Mouse (Mus musculus): Measurements from ENCODE around the gene Creg2.
"Not testable (repeated sequence)": the region's sequence is repeated elsewhere in the genome, so short reads cannot be mapped to it uniquely, and the experiment has no call there.

Gene Creg2

DNA sequence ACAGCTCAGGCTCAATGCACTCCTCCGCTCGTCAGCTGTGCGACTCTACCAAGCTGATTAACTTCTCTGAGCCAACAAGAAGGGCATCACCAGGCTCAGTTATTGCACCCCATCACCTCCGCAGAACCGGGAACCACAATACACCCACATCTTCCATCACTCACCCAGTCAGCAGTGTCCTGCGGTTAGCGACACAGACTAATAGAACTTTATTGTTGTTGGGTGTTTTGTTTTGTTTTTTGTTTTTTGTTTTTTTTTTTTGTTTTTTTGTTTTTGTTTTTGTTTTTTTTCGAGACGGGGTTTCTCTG lies at the start of gene Creg2:
Gene Creg2 (minus strand): TSS at position 234 of the 308 bp plus-strand sequence.
- no peak for DNase-seq (ENCODE audit: low spot score)

DNA sequence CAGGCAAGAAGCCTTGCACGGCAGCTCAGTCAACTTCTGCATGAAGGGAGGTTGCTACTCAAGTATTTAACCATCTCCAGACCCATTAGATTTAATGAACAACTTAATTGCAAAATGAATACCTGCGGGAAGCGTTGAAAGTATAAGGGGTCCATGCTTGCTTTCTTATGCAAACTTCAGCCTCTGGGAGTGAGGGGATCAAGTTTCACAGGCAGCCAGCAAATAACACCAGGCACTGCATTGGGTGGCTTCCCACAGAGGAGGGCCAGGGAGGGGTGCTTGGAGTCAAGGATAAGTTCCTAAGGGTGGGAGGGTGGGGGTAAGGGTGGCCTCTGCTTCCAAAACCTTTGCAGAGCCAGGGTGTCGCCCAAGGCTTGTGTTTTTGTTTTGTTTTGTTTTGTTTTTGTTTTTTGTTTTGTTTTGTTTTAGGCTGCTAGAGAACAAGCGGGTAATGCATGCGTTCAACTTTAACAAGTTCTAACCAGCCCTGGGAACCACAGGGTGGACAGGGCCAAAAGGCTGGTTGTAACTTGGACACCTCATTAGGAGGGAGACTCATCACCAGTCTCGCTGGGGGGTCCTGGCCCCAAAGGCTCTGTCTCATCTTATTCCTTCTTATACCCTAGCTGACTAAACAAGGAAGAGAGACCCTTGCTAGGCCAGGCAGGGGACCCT lies 49.5 kb upstream of the Creg2 start:
- DNase-seq (ENCODE audit: low spot score), result no peak

DNA sequence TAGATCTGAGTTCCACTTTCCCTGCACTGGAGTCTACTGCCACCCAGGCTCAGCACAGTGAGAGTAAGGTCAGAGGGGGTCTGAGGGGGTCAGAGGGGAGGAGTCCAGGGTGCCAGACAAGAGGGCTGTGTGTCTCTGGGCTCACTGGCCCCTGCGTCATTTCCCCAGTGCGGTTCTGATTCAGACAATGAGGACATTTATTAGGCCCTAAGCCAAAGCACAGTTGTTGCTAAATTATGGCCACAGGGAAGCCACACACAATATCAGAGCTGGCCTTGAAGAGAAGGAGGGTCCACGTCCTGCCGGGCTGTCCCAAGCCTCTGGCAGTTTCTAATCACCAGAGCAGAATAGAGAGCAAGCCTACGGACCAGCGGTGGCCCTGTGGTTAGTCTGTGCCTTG lies 47.2 kb upstream of the Creg2 start:
- no peak for DNase-seq (ENCODE audit: low spot score)

DNA sequence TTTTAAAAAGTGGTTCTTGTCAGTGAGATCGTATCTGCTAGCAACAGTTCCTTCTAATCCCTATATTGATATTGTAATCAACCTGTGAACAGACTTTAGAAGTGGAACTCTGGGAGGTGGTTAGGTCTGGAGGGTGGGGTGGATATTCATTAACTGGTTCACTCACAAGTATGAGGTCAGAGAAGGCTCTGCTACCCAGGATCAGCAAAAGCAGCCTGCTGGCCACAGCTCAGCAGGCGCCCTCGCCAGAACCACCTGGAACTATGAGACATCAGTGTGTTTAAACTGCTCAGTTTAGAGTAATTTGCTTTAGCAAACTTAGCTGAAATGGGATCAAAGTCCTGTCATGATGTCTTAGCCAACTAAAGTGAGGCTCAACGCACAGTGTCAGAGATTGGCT lies 43.9 kb upstream of the Creg2 start:
- no peak for DNase-seq (ENCODE audit: low spot score)

DNA sequence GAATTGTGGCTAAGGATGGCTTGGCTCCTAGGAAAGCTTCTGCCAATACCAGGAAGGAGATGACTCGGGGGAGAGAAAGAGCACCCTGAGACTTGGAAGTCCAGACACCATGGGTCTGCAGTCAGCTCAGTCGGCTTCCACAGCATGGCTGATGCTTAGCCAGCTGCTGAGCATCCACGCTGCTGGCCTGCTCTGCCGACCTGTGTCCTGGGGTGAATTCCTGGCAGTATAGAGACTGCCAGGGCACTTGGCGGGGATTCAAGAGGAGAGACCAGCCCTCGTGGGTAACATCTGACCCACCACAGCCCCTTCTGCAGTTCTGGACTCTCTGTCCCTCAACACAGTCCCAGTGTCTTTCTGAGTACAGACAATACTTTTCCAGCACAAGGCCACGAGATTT lies 43.5 kb upstream of the Creg2 start:
- peak; percentile 53 for DNase-seq (ENCODE audit: low spot score)

DNA sequence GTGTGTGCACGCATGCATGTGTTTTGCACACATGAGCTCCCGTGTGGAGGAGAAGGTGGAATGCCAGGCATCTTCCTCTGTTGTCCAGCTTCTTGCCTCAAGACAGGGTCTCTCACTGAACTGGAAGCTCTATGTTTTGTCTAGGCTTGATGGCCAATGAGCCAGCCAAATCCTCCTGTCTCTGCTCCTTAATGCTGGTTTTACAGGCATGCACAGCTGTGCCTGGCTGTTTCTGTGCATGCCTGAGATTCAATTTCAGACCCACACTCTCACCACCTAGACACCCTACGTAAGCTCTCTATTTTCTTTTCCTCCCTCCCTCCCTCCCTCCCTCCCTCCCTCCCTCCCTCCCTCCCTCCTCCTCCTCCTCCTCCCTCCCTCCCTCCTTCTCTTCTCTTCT lies 40.7 kb upstream of the Creg2 start:
- DNase-seq (ENCODE audit: low spot score), result no peak

DNA sequence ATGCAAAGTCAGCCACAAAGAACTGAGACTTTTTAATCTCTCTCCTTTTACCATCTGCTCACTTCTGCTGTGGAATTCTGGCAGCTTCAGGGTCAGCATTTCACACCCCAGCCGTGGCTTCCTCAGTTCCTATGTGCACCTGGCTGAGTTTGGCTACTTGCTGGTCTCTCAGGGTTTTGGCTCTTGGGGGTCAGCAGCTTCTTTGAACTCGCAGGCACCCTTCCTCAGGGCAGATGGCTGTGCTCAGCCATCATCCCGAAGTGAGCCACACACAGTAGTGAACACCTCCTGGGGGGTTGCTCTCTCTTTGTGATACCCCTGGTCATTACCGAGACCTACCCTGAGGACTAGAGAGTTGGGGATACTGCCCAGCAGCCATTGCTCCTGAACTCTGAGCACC lies 39.8 kb upstream of the Creg2 start:
- no peak for DNase-seq (ENCODE audit: low spot score)

DNA sequence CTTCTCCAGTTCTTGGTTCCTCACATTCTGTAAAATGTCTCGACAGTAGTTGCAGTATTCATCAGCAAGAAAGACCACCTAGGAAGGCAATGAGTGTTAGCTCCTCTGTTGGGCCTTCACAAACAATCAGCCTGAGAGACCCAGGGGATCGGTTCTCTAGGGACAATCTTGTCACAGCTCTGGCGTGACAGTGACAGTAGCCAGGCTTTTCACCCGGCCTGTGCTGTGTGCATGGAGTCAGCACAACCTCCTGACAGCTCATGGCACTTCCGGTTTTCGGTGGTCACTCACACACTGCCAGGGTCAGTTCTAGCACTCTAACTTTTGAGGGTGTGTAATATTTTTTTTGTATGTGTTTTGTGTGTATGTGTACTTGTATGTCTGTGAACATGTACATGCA lies 37.3 kb upstream of the Creg2 start:
- no peak for DNase-seq (ENCODE audit: low spot score)

DNA sequence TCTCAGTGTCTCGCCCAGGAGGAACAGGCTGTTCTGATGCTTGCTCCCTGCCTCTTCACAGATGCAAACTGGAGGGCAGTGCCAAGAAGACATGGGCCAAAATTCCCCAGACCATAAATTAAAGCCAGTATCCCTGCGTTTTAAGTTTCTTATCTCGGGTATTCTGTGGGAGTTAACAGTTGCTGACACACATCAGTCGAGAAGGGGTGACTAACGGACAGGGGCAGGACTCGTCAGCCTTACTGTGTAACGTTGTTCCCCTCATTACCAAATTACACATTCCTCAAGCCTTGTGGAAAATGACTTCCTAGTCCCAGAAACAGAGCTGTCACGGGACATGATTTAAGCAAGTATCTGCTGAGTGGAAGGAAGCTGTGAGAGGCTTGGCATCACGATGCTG lies 36.0 kb upstream of the Creg2 start:
- DNase-seq (ENCODE audit: low spot score), result no peak

DNA sequence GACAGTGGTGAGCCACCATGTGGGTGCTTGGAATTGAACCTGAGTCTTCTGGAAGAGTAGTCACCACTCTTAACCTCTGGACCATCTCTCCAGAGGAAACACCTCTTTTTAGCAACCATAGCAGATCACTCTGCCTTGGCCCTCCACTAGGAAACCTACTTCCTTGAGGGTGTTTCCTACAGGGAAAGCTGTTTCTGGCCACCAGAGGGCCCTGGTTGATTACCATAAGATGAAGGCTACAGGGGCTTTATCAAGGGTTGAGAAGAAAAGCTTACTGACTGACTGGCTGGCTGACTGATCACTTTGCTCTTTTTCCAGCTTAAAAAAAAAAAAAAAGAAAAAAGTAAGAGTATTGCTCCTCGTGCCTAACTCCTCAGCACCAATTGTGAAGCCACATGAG lies 34.6 kb upstream of the Creg2 start:
- peak; percentile 81 for DNase-seq (ENCODE audit: low spot score)

DNA sequence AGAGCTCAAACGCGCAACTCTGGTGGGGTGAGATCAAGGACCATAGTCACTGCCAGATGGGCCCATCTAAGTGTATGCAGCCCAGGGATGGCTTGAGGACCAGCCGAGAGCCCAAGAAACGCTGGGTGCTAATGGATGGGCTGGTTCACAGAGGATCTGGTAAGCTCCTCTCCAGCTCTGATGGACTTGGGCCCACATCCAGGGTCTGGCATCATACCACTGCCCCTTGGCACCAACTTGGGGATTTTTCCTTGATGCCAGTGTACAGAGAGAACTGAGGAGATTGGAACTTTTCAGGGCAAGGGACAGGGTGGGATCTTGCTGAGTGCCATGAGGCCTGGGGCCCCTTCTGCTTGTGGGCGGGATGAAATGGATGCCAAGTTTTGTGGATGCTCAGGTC lies 30.4 kb upstream of the Creg2 start:
- no peak for DNase-seq (ENCODE audit: low spot score)

DNA sequence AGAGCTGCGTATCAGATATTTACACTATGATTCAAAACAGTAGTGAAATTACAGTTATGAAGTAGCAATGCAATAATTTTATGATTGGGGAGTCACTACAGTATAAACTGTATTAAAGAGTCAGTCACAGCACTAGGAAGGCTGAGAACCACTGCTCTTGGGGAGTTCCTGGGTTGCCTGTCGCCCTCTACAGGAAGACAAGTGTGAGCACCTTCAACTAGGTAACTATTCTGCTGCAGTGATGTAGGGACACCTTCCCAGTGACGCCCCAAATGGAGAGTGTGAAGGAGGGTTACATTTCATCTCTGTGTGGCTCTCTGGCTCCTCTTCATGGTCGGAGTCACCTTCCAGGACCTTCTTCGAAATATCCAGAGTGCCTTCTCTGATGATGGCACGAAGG lies 29.3 kb upstream of the Creg2 start:
- DNase-seq (ENCODE audit: low spot score), result no peak

DNA sequence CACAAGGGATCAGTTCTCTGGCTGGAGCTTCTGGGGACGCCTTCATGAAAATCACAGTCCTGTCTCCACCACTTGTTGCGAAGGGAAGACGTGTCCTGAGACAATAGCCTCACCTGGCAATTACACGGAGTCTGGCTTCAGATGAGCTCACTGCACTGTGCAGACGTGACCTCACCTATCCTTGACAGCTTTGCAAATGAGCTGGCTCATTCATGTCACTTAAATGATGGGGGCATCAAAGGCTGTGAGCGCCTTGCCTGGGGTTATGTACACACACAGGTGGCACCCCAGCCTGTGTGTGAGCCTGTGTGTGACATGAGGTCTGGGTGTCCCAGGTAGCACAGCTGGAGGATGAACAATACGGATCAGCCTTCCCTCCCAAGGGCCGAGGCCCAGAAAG lies 27.6 kb upstream of the Creg2 start:
- no peak for DNase-seq (ENCODE audit: low spot score)

DNA sequence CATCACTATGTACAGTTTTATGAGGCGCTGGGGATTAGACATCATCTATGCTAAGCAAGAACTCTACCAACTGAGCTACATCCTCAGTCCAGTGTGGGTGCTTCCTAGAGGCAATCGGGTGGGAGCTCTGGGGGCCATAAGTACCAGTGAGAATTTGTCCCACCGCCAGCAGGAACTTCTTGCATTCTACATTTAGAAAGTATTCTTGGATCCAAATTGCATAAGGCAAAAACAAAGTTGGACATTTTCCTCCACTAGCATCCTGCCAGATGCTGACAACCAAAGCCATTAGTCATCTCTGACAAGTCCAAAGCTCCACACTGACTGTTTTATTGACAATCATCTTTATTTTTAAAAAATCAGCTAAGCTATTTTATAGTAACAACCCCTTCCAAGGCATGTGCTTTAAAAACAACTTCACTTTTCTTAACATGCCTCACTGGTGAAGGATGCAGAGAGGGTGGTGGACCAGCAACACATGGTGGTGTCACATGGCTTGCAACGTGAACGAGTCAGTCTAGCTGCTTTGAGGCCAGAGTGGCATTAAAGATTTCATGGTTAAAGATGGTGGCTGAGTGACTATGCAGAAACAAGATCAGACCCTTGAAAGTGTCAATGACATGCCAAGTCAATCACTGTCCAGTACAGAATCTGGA lies 25.1 kb upstream of the Creg2 start:
- DNase-seq (ENCODE audit: low spot score), result no peak

DNA sequence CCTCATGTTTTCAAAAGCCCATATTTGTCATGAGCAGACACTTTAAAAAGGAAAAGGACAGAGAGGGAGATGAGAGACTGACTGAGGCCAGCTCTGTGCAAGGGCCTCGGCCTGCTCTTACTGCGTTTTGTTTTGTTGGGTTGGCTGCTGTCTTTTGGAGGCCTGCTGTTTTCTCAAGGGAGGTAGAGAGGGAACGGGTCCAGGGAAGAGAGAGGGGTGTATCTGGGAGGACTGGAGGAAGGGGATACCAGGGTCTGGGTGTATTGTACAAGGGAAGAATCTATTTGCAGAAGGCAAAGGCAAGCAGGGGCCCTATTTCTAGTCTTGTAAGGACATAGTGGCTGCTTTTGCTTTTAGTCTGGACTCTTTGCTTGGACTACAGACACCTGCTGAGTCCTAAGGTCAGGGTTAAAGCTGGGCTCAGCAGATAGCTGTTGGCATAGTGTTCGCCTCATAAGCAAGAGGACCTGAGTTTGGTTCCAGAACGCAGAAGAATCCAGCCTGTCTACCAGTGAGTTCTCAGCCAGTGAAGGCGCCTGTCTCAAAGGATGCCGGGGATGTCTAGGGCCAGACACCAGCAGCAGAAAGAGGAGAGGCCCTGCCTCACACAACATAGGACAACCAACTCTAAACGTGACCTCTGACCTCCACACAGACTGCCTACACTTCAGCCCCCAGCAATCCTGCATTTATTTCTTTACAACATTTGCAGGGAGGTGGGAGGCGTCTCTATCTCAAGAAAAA lies 21.3 kb upstream of the Creg2 start:
- no peak for DNase-seq (ENCODE audit: low spot score)

DNA sequence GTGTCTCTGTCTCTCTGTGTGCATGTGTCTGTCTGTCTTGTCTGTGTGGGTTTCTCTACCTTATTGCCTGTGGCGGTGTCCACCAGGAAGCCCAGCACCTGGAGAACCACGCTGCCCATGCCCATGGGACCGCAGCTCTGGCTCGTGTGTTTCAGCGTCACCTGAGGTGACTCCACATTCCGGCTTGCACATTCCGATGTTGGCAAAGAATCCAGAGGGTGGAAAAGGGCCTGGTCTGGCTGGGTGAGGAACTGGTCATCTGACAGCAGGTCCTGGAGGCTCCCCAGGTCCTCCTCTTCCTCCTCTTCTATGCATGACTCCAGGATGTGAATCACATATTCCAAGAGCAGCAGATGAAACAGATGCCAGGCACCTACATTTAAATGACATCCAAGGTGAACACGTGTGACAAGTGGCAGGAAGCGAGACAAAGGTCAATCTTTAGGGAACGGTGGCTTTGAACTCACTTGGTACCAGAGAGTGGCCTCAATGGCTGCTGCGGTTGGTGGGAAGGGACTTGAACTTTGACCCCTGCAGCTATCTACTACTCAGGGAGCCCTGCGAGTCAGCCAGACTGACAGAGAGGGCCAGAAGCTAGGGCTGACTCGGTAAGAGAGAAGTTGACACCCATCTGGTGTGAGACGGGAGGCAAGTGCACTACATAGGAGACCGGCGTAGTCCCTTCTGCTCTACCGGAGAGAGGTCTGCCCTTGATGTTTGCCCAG lies 19.1 kb upstream of the Creg2 start:
- DNase-seq (ENCODE audit: low spot score), result no peak

DNA sequence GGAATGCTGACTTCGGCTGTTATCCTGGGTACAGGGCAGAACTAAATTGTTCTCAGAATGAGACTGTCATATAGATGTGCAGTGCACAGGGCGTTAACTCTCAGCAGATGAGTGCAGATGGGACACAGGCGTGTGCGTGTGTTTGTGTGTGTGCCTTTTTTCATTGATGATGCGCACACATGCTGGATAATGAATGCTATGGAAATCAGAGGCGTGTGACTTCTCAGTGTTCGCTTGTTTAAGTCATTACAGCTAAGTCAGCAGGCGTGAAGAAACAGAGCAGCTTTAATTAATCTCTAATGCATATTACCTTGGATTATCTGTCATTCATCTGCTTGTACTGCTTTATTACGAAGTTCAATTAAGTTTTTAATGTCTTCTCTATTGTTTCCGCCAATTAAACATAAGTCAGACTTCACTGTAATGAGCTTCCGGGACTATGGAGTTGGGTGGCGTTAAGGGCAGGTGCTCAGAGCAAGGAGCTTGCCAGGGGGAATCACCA lies 15.5 kb upstream of the Creg2 start:
- DNase-seq (ENCODE audit: low spot score), result no peak

DNA sequence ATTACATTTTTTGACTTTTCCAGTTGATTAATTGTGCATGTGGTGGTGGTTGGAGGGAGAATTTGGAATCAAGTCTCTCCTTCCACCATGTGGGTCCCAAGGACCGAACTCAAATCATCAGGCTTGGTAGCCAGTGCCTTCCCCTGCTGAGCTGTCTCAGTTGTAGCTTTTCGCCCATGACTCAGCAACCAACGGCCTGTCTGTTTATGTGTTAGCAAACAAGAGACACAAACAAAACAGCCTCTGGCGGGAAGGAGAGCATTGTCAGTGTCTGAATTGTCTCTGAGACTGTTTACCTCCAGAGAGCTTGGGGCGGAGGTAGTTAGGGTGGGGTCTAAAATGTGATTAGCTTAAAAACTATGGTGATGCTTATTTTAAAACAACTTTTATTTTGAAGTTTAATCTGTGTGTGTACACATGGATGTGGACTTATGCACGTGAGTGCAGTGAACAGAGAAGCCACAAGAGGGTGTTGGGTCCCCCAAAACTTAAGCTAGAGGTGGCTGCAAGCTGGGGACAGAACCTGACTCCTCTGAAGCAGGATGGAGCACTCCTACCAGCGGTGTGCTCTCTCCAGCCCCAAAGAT lies 12.9 kb upstream of the Creg2 start:
- DNase-seq (ENCODE audit: low spot score), result no peak

DNA sequence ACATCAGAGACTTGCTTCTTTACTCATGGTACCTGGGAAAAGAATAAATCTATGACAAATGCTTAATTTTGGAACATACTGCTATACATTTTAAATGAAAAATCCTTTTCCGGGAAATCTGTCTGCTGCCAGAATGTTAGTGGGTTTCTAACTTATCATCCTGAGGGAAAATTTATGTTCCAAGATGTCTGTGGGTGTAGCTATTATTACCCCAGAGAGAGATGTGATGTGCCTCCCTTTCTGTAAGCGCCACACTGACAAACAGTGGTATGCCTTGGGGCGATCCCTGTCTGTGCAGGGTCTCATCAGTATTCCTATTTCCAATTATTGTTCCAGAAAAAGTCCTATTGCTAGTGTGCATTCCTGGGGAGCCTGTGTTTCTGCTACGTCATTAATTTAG lies 11.8 kb upstream of the Creg2 start:
- no peak for DNase-seq (ENCODE audit: low spot score)

DNA sequence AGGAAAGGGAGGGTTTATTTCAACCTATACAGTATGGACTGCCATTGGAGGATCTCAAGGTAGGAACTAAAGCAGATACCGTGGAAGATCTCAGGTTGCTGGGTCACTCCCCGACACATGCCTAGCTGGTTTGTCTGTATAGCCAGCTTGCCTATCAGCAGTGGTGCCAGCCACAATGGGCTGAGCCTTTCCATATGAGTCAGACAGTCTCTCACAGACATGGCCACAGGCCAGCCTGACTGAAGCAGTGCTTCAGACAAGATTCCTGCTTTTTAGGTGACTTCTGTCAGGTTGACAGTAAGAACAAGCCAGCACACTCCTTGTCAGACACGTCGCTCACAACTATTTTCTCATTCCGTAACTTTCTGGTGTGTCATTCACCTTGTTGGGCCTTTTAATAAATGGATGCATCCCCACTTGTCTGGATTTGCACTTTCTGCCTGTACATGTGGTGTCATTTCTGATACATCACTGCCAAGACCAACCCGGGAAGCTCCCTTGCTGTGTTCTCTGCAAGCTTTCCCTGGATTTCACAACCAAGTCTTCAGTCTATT lies 5.8 kb upstream of the Creg2 start:
- no peak for DNase-seq (ENCODE audit: low spot score)

DNA sequence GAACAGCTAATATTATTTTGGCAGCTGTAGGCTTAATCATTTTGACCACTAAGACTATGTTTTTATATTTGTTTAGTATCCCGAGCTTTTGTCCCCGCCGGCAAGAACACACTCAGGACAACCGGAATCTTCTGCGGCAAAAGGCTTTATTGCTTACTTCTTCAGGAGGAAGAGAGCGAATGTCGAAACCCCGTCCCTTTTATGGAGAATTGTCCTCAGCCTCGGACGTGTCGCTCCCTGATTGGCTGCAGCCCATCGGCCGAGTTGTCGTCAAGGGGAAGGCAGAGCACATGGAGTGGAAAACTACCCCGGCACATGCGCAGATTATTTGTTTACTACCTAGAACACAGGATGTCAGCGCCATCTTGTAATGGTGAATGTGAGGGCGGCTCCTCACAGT lies 3.6 kb upstream of the Creg2 start:
- not testable (repeated sequence) for DNase-seq (ENCODE audit: low spot score)

DNA sequence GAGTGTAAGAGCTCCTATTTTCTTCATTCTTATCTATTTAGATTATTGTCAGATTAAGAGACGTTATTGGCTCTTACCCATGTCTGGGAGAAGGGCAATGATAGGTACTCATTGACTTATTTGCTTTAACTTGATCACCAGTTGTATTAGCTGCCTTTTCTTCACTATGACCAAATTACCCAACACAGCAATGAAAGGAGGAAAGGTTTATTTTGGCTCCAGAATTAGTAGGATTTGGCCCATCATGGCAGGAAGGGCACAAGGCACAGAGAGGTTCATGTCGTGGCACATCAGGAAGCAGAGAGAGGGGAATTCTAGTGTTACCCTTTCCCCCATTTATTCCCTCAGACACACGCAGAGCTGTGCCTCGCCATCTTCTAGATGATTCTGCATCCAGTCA lies 1.8 kb upstream of the Creg2 start:
- DNase-seq (ENCODE audit: low spot score), result no peak
